Mouse (Mus musculus) retina, embryonic 14.5 days (tissue): ENCODE measurements around the gene Gm10563.

Source experiments
- DNase-seq: peaks from one replicate; pipeline ENCODE4 v3.0.0-alpha.2; 2015; ENCODE audit warnings: low spot score

Gene Gm10563

GRCm38 (mm10) chr4:155653086-155653450 is 7.9 kb upstream of the Gm10563 start, which contains the start of gene Mmp23:
TSS of gene Mmp23 (minus strand) at chr4:155653384.
- peak; percentile 61 for DNase-seq

- no peak for DNase-seq
These were observed 7.3 kb upstream of the Gm10563 start for GRCm38 (mm10) chr4:155652283-155653085.

GRCm38 (mm10) chr4:155651553-155652269 is 6.5 kb upstream of the Gm10563 start:
- no peak for DNase-seq

GRCm38 (mm10) chr4:155649355-155649754 is 4.1 kb upstream of the Gm10563 start:
- no peak for DNase-seq

- no peak for DNase-seq
These were observed 513 bp upstream of the Gm10563 start for GRCm38 (mm10) chr4:155645721-155646120.

- DNase-seq: no peak
These were observed 1.7 kb downstream of the Gm10563 start for GRCm38 (mm10) chr4:155643531-155643930.

- DNase-seq: no peak
These were observed 9.3 kb downstream of the Gm10563 start for GRCm38 (mm10) chr4:155635766-155636499.

- no peak for DNase-seq
These were observed 14.9 kb downstream of the Gm10563 start for GRCm38 (mm10) chr4:155630267-155630666.

GRCm38 (mm10) chr4:155624338-155625291 is 20.6 kb downstream of the Gm10563 start, which contains the start of gene Cdk11b:
TSS of gene Cdk11b (plus strand) at chr4:155624854.
- DNase-seq: peak; percentile 97

GRCm38 (mm10) chr4:155618321-155618720 is 26.9 kb downstream of the Gm10563 start:
- DNase-seq: no peak

GRCm38 (mm10) chr4:155613264-155613663 is 31.9 kb downstream of the Gm10563 start:
- no peak for DNase-seq

GRCm38 (mm10) chr4:155611860-155612259 is 33.3 kb downstream of the Gm10563 start:
- DNase-seq: no peak

GRCm38 (mm10) chr4:155606825-155607224 is 38.4 kb downstream of the Gm10563 start:
- no peak for DNase-seq

- DNase-seq: no peak
These were observed 40.1 kb downstream of the Gm10563 start for GRCm38 (mm10) chr4:155605132-155605531.

GRCm38 (mm10) chr4:155603801-155604200 is 41.4 kb downstream of the Gm10563 start:
- no peak for DNase-seq

GRCm38 (mm10) chr4:155602753-155603152 is 42.5 kb downstream of the Gm10563 start:
- no peak for DNase-seq

- no peak for DNase-seq
These were observed 43.2 kb downstream of the Gm10563 start for GRCm38 (mm10) chr4:155601997-155602456.

GRCm38 (mm10) chr4:155601091-155601996 is 43.9 kb downstream of the Gm10563 start, which contains the start of gene Slc35e2:
TSS of gene Slc35e2 (plus strand) at chr4:155601416.
- DNase-seq: peak; percentile 95

- no peak for DNase-seq
These were observed 45.0 kb downstream of the Gm10563 start for GRCm38 (mm10) chr4:155599901-155600825.
